Mouse (Mus musculus): ENCODE measurements around the gene Osbpl3.
A peak's percentile ranks its signal among the peaks of the same experiment; 100 is the strongest.

The Osbpl3 gene

DNA sequence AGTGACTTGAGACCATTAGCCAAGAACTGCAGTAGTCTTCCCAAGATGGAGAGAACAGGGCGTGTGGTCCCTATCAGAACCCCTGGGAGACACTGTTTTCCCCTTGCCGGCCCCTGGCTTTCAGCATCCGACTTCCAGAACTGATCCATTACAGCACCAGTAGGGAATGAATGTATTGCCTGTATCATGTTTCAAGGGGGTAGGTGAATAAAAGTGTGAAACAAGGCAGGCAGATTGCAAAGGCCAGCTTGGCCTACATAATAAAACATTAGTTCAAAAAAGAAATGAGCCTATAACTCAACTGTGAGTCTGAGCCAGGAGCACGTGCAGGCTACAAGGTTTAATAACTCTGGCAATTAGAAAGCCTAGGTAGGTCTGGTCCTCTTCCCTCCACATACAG is 52.5 kb downstream of the Osbpl3 start:
- no peak for DNase-seq (ENCODE audit: low spot score in 2 of 2)

DNA sequence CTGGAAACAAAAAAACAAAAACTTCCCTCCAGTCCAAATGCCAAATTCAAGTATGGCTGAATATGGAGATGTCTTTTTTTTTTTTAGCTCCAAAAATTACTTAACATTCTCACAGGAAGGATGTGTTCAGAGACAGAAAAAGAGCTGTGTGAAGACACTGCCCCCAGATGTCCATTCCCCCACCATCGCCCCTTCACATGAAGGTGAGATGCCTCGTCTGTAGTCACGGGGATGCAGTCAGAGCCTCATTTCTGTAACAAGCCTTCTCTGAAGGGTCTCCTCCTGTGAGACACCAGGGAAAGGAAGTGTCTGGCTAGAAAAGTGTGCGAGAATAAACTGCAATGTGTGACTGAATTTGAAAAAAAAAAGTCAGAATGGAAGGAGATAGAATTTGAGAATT is 53.1 kb downstream of the Osbpl3 start:
- DNase-seq (ENCODE audit: low spot score in 2 of 2): no peak

DNA sequence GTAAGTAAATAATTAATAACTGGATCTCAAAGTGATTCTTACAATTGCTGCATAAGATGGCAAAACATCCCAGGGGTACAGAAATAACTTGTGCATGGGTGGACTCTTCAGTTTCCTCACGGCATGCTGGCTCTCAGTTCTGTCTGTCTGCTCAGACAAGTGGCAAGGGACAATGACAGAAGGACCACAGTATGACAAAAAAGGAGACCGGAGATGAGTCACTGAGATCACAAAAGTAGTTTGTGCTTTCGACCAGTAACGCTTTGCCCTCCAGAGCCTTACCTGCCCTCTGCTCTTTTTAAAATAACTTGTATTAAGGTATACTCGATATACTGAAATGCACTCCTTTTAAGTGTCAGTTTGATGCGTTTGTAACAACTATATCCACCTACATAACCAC is 55.8 kb downstream of the Osbpl3 start:
- no peak for DNase-seq (ENCODE audit: low spot score in 2 of 2)

DNA sequence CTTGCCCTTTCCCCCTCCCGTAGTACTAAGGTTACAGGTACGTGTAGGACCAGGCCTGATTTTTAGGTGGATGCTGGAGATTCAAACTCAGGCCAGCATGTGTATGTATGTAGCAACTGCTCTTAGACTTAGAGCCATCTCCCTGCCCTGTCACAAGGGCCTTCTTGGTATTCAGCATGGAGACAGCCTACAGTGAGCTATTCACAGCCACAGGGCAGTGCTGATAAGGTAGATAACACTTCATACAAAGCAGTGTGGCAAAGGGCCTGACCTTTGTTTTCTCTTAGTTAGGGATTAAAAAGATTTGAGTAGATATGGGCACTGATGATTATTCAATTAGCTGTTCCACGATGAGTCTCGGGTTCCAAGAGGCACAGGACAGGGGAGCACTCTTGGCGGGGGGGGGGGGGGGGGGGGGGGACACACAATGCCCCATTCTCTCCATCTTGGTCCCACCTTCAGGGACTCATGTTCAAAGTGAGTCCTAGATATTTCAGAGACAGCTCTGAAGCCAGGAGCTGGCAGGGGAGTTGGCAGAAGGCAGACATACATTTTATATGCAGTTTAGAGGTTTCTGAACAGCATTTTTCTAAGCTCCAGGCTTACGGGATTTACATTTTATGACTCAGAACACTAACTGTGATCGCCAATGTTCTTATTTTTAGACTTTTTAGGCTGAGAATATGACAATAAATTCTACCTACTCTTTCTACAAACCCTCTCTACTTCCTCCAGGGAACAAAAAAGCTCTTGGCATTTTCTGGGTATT is 56.4 kb downstream of the Osbpl3 start:
- no peak for DNase-seq (ENCODE audit: low spot score in 2 of 2)

DNA sequence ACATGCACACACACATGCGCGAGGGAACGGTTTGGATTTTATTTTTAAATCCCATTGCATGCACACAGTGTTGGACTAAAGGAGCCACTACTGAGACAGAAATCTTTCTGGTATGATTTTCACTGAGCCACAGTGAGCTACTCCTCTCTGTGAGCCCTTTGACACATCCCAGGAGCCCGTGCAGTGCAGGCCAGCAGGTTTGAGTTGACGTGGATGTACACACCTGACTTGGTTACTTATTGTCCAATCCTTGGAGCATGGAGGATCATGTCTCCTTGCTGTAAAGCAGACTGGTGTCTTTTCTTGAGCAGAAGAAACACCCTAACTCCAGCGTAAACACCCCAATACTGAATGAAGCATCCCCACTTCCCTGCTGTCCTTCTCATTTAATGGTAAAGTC is 57.7 kb downstream of the Osbpl3 start:
- no peak for DNase-seq (ENCODE audit: low spot score in 2 of 2)

DNA sequence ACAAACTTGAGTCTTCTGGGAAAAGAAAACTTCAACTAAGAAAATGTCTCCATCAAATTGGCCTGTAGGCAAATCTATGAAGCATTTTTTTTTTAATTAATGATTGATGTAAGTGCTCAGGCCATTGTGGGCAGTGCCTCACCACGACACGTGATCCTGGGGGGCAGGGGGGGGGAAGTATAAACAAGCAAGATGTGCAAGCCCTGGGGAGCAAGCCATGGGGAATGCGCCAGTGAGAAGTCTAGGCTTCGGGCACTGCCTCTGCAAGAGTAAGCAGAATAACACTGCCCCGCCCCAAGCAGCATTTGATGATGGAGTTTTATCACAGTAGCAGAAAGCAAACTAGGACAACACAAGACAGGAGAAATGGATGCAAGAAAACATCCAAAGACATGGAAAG is 58.9 kb downstream of the Osbpl3 start:
- no peak for DNase-seq (ENCODE audit: low spot score in 2 of 2)

DNA sequence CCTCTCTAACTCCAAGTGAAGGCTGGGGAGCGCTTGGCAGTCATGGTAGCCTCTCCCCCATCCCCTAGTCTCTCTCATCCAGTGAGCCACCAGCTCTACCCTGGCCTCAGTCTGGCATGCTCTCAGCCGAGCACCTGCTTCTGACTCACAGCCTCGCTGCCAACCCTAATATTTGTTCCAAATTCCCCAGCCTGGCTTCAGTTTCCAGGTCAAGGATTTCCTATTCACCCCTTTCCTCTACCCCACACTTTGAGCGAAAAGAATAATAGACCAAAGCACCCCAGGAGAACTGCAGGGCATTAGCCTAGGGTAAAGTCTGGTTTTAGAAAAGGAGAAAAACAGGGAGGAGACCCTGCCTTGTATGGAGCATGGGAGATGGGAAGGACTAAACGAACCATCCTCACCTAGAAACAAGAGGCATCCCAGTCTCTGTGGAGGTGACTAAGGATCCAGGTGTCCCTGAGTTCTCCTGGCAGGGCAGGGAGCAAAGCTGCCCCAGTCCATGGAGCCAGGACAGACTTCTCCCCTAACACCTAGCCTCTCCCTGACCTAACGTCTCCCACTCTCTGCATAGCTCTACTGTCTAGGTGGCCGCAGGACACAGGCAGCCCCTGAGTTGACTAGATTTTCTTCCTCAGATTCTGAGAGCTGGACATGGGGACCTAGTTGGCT is 60.2 kb downstream of the Osbpl3 start:
- DNase-seq (ENCODE audit: low spot score in 2 of 2): no peak

DNA sequence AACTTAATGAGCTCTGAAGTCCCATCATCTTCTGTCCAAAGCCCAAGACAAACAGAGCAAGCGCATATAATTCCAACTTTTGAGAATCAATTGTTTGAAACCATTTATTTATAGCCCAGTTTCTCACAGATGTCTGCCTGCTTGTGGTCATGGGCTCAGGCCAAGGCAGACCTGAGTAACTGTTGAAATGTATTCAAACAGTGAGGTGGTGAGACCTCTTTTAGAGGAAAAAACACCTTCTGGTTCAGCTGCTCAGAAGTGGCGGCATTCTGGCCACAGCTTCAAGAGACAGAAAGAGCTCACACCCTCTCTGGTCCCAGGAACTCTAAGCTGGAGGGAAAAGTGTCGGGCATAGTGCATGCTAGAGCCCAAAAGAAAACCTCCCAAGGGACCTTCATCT is 61.6 kb downstream of the Osbpl3 start:
- DNase-seq (ENCODE audit: low spot score in 2 of 2): no peak

DNA sequence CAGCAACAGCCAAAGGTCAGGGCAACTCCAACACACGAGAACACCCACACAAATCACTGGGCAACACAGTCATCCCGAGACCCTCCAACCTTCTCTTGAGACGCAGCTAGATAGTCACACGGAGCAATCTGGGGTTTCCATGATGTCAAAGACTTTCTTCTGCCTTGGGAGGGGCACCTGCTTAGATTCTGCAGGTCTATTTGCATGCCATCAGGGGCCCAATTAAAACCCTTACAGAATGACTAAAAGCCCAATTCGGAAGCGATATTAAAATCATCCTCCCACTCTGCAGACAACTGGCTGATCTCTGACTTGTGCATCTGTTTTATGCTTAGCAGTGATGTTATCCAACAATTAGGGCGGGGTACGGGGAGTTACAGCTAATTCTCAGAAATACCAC is 62.0 kb downstream of the Osbpl3 start:
- no peak for DNase-seq (ENCODE audit: low spot score in 2 of 2)

DNA sequence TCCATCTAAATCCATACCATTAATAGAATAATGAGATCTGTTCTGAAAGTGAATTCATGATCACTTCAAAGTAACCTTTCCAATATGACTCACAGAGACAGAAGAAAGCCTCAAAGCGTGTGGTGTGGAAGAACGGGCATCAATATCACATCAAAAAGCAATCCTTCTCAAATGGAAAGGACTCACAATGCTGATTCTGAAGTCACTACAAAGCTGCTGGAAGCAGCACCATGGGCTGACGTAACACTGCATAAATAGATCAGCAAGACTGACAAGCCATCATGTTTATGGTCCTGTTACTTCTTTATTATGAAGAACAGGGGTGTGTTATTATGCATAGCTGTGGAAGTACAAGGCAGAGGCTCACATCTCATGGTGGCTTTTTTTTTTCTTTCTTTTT is 64.0 kb downstream of the Osbpl3 start:
- no peak for DNase-seq (ENCODE audit: low spot score in 2 of 2)

DNA sequence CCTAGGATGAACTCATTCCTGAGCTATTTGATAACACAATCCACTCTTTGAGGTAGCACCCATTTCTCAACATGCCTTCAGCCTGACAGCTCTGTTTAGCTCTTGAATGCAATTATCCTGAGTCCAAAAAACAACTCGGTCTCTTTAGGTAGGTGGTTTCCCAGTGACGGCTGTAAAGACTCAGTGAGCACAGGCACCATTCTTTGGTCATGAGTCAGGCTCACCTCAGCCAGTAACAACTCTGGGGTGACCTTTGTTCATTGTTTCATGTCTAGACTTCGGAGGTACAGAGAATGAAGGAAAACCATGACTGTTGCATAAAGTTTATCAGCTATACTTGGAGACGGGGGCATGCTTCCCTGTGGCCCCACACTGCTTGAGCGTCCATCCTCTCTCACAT is 65.7 kb downstream of the Osbpl3 start:
- no peak for DNase-seq (ENCODE audit: low spot score in 2 of 2)

DNA sequence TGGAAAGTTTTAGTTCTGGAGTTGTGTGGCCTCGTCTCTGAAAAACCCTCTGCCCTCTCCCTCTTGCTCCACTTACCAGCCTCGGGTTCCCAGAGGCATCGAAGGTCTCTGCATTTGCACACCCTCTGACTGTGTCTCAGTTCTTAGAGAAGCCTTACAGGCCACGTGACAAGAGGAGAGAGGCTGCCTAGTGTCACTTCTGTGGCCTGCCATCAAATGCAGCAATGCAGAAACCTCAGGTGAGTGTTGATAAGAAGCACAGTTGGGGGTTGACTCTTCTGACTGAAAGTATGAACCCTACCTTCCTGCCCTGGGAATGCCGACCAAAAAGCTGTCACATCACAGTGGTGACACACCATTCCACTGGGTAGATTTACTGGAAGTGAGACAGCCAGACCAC is 68.4 kb downstream of the Osbpl3 start:
- no peak for DNase-seq (ENCODE audit: low spot score in 2 of 2)

DNA sequence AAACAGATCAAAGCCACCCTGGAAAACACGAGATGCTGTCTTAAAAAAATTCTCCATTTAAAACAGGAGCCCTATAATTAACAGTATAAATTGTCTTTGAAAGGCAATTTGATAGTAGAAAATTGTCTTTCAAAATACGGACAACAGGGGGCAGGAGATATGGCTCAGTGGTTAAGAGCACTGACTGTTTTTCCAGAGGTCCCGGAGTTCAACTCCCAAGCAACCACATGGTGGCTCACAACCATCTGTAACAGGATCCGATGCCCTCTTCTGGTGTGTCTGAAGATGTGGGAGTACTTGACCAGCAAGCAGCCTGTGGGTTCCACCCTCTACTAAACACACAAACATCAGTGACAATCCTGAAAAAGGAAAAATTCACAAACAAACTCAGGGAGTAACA is 69.5 kb downstream of the Osbpl3 start:
- DNase-seq (ENCODE audit: low spot score in 2 of 2): no peak

DNA sequence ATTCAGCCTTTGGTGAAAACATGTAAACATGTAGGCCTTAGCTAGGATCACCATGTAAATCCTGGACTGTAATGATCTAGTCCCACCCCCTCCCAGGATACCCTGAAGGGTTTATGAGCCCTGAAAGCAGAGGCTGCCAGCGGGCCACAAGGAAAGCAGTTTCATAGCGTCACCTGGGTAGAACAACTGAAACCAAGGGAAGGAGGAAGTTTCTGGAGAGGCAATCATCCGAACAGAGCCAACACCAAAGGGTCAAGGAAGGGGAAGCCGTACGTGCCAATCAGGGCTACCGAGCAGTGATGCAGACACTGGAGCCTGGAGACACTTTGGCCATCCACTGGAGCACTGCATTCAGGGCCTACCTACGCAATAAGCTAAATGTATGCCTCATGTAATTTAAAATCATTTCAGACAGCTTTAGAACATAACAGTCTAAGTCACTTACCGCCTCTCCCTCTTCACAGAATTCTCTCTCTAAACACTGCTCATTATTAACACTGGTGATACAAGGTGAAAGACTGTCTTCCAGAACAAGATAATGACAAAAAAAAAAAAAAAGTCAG is 70.5 kb downstream of the Osbpl3 start:
- DNase-seq (ENCODE audit: low spot score in 2 of 2): no peak

DNA sequence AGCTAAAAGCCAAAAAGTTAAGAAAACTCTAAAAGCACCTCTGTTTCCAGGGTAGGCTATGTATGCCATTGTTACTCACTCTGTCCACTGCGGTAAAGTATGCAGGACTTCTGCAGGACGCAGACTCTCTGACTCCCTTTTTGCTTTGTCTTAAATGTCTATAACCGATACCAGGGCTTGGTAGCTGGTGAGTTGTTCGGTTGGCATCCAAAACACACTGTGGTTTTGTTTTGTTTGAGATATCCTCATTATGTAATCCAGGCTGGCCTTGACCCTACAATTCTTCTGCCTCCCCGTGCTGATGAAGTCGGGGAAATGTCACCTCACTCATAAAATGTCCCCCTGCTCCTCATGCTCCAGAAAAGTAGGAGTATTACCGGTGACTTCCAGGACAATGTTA is 73.3 kb downstream of the Osbpl3 start:
- no peak for DNase-seq (ENCODE audit: low spot score in 2 of 2)

DNA sequence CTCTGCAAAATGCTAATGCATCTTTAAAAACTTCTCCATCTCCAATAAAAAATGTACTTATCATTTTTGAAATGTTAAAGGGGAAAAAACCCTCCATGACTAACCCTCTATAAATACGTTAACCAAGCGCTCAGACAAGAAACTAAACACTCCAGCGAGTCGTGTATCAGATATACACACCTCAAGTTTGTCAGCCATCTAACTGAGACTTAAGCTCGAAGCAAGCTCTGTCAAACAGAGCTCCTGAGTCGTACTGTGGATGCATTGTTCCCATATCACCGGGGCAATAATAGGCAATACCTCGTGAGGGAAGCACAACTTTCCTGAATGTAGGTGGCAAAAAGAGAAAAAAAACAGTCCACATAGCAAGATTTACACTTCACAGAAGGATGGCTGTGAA is 73.8 kb downstream of the Osbpl3 start:
- DNase-seq (ENCODE audit: low spot score in 2 of 2): no peak

DNA sequence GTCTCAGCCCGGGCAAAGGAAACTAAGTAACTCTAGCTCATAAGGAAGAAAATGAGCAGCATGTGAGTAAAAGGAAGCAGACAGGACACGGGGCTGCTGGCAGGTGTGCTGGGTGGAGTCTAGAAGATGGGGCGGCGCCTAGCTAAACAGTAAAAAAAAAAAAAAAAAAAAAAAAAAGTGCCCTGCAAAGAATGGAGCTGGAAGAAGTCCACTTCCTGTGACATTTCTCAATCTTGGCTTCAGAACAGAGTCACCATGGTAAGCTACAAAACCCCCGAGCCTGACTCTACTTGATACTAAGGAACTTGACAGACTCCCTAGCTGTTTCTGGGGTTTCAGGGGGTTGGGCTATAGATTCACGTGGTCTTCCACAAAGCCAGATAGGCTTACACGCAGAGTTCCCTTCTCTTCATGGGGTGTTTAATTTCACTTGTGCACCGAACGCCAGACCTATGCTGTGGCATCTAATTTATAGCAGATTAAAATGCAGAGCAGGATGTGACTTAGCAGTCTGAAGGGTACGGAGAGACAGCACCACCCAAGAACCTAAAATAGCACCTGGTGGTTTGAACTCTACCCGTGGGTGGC is 74.4 kb downstream of the Osbpl3 start:
- DNase-seq (ENCODE audit: low spot score in 2 of 2): no peak

DNA sequence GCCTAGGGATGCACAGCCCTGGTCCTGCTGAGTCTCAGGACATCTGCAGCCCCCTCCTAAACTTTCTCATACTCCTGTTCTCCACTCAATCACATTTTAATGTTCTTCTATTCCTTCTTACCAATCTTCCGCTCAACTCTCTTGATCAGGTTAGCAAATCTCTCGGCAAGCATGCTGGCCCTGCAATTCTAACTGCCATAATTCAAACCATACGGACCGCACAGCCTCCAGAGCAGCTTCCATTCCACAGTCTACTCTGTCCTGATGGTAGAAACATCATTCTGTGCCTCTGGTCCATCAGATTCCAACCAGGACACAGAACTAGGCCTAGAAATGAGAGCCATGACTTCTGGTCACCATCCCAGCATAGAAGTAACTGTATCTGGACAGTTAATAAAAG is 76.3 kb downstream of the Osbpl3 start:
- DNase-seq (ENCODE audit: low spot score in 2 of 2): no peak

DNA sequence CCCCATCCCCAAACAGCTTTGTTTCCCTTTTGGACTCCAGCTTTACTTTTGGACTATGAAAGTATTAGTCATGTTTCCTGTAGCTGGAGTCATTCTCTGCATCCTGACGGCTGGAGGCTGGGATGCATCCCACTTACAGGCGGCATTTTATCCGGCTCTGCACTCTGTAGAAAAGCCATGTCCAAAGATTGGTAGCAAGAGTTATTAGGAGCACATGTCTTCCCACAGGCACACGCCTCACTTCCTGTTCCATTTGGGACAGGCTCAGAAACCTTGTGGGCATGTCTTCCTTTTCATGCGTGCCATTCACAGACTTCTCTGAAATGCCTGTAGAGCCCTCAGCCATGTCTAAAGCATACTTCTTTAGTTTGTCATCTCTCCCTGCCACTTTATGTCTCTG is 76.9 kb downstream of the Osbpl3 start:
- DNase-seq (ENCODE audit: low spot score in 2 of 2): no peak

DNA sequence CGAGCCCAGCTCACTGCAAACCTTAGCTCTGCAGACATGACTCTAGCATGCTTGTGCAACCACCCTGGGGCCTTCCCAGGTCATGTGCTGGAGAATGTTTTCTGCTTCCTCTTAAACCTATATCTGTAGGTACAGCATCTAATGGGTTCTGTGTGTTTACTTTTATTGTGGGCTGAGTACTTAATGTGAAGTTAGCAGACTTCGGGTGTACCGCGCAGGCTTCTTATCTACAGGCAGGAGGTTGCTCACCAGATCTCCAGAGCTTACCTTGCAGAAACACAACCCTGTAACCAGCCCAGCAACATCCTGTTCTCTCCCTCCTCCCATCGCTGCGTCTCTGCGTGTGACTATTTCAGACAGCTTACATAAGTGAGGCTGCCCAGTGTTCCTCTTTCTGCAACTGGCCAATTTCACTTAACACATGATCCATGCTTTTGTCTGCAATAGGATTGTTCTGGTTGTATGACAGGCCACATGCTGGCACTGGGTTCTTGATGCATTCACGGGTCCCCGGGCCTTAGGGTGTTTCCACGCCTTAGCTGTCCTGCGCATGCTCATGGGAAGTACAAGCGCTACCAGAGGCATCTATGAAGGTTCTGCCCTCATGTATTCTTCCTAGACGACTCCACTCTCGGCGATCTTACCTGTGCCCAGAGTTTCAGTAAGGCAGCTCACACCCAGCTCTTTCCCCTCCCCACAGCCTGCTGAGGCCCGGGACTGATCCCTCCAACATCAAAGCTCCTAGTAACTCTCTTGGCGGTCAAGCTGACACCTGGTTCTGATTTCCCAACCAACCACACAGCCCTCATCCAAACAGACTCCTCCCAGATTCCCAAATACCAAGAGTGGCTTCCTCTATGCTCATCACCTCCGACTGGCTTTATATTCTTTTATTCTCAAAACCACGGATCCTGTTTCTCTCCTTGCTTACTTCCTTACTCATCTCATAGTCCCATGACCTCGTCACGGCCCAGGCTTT is 78.0 kb downstream of the Osbpl3 start:
- DNase-seq (ENCODE audit: low spot score in 2 of 2): peak; percentile 46 to 48

DNA sequence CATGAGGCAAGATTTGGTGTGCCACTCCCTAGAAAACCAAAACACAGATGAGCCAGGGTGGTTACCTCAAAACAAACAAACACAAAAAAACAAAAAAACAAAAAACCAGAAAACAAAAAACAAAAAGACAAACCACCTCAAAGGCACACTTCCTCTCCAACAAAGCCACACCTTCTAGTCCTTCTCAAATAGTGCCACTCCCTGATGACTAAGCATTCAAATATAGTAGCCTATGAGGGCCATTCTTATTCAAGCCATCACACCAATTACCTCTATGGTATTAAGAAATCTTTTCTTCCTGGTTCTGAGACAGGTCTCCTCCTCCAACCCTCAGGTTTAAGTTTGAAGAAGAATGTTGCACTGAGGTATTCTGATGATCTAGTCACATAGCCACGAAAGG is 79.3 kb downstream of the Osbpl3 start:
- DNase-seq (ENCODE audit: low spot score in 2 of 2): no peak
